ENCODE assay signal across 9 mouse cellular contexts in the genomic region with DNA sequence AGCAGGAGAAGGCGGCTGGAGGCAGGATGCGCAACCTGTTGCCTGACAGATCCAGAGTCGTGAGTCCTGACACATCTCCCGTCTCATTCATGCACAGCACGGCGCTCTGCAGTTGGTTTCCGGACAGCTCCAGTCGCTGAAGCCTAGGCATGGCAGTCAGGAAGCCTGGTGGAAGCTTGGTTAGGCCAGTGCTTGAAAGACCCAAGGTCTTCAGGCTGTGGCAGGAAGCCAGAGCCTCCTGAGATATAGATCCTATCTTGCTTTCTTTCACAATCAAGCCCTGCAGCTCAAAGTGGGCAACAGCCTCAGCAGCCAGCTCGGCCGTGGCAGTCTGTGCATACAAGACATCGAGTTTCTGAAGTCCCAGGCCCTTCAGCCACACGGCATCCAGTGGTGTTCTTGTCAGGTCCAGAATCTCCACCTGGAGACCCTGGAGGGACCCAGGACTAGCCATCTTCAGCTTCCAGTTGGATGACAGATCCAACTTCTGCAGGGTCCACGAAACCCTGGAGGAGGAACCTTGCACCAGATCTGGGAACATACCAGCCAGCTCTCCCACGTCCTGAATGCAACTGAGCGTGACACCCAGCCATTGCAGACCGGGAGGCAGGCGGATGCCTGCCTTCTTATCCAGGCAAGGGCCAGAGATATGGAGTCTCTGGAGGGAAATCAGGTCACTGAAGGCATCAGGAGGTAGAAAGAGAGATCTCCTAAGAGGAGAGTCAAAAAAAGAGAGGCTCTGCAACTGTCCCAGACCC. TPM values are rescaled to one million over a fixed set of nuclear protein-coding genes. Genes with fewer than 3 reads are reported as not detected.
DNase-seq lines count a peak whose midpoint lies in the region; ATAC-seq lines count a peak whose summit lies in the region.
"Had no signal": no experiment of that assay in that cellular context is flagged by ENCODE, and none has a peak within 500 bp of the region (broad histone marks: within the 10 kb centered on the region; RNA-seq: fewer than 3 reads in every experiment).

No protein-coding gene starts in this region.

- DNase-seq in adrenal gland, adult (ENCODE audit: inconsistent age in 2 of 2, low spot score in 1 of 2), result peak; percentile 46 to 68
- DNase-seq in adrenal gland, adult 2 months, result no peak
- peak; percentile 43 for DNase-seq in kidney, postnatal 14 days
- DNase-seq in thymus, postnatal 0 days (ENCODE audit: low spot score), result peak; percentile 58
- DNase-seq in gastrocnemius, adult 18-20 months (ENCODE audit: low spot score), result no peak
- no peak for DNase-seq in hindbrain, embryonic 11.5 days (ENCODE audit: low spot score)

- no peaks in the 10 kb centered on the region for H3K4me1 ChIP-seq in neural tube, embryonic 12.5 days
- H3K4me1 ChIP-seq in neural tube, embryonic 15.5 days, result peaks cover 5% of the 10 kb centered on the region; the same call in 1 of the 2 replicates
- H3K4me1 ChIP-seq in hindbrain, embryonic 11.5 days (replicated peaks; ENCODE audit: control insufficient read depth, insufficient read depth, low read length), result no peaks in the 10 kb centered on the region

- H3K9me3 ChIP-seq in neural tube, embryonic 12.5 days, result no peaks in the 10 kb centered on the region
- H3K9me3 ChIP-seq in neural tube, embryonic 15.5 days (replicated peaks), result no peaks in the 10 kb centered on the region
- no peaks in the 10 kb centered on the region for H3K9me3 ChIP-seq in hindbrain, embryonic 11.5 days (ENCODE audit: control insufficient read depth, low read length)

- 81% methylated on average over 17 of the region's 17 CpGs for WGBS in neural tube, embryonic 12.5 days
- 81% methylated on average over 17 of the region's 17 CpGs for WGBS in neural tube, embryonic 15.5 days
- WGBS in hindbrain, embryonic 11.5 days, result 78% methylated on average over 17 of the region's 17 CpGs

- no peak overlapping the region for H3K27ac ChIP-seq in neural tube, embryonic 12.5 days
- no peak overlapping the region for H3K27ac ChIP-seq in neural tube, embryonic 15.5 days (replicated peaks)
- H3K27ac ChIP-seq in hindbrain, embryonic 11.5 days (ENCODE audit: low read depth, low read length), result no peak overlapping the region
- H3K27ac ChIP-seq: macrophage had no signal

- peaks cover 5% of the 10 kb centered on the region; the same call in 1 of the 2 replicates for H3K27me3 ChIP-seq in neural tube, embryonic 12.5 days (replicated peaks)
- H3K27me3 ChIP-seq in neural tube, embryonic 15.5 days (replicated peaks), result no peaks in the 10 kb centered on the region
- H3K27me3 ChIP-seq in hindbrain, embryonic 11.5 days (ENCODE audit: control insufficient read depth, insufficient read depth, low read length), result no peaks in the 10 kb centered on the region

- no peak overlapping the region for H3K4me2 ChIP-seq in neural tube, embryonic 12.5 days (replicated peaks)
- H3K4me2 ChIP-seq in neural tube, embryonic 15.5 days, result no peak overlapping the region
- H3K4me2 ChIP-seq in hindbrain, embryonic 11.5 days (replicated peaks; ENCODE audit: low read depth, low read length), result no peak overlapping the region

- H3K36me3 ChIP-seq in neural tube, embryonic 12.5 days, result no peaks in the 10 kb centered on the region
- no peaks in the 10 kb centered on the region for H3K36me3 ChIP-seq in neural tube, embryonic 15.5 days
- no peaks in the 10 kb centered on the region for H3K36me3 ChIP-seq in hindbrain, embryonic 11.5 days (ENCODE audit: control insufficient read depth, insufficient read depth, low read length)

- ATAC-seq in neural tube, embryonic 12.5 days (ENCODE audit: low FRiP score, low read depth), result no peak
- ATAC-seq in neural tube, embryonic 15.5 days (ENCODE audit: low FRiP score), result no peak
- no peak for ATAC-seq in hindbrain, embryonic 11.5 days (ENCODE audit: low FRiP score)

- no peak overlapping the region for H3K4me3 ChIP-seq in neural tube, embryonic 12.5 days
- no peak overlapping the region for H3K4me3 ChIP-seq in neural tube, embryonic 15.5 days (replicated peaks)
- H3K4me3 ChIP-seq in hindbrain, embryonic 11.5 days (ENCODE audit: low read depth, low read length), result no peak overlapping the region

- peak overlapping the region; percentile 3; the same call in 1 of the 2 replicates for H3K9ac ChIP-seq in neural tube, embryonic 12.5 days
- no peak overlapping the region for H3K9ac ChIP-seq in neural tube, embryonic 15.5 days (replicated peaks)
- H3K9ac ChIP-seq in hindbrain, embryonic 11.5 days (ENCODE audit: low read depth, low read length), result no peak overlapping the region

RNA-seq across cellular contexts. Expression of gene Tlr12, which starts 0.9 kb away (rescaled TPM):
- 1 to 10 TPM in 1 of 2 experiments, under 1 TPM in 1; 0.46 to 1.0 TPM for total RNA-seq in adrenal gland, adult 2 months (2021)
- 0.97 and 1.5 TPM in 2 replicates for polyA plus RNA-seq in adrenal gland, adult 2 months (2012; rRNA removed)
- polyA plus RNA-seq in neural tube, embryonic 12.5 days (2016; fragmentation: Nextera tagmentation; extraction: Ambion mirVana), result 1.00 and 1.4 TPM in 2 replicates
- polyA plus RNA-seq in neural tube, embryonic 15.5 days (2015; fragmentation: Nextera tagmentation; extraction: Ambion mirVana), result 2.0 and 3.0 TPM in 2 replicates
- 11.0 and 13.9 TPM in 2 replicates for polyA plus RNA-seq in thymus, postnatal 0 days (2015; fragmentation: Nextera tagmentation; extraction: Ambion mirVana)
- not detected for total RNA-seq in gastrocnemius, adult 18-20 months (2021)
- 0.13 and 0.20 TPM in 2 replicates for polyA plus RNA-seq in hindbrain, embryonic 11.5 days (2014; fragmentation: Nextera tagmentation; extraction: Ambion mirVana)

RNA-seq across cellular contexts. Expression of gene Zscan20, which starts 7.6 kb away (rescaled TPM):
- 1 to 10 TPM; 3.9 to 5.1 TPM for total RNA-seq in adrenal gland, adult 2 months (2021)
- 1.4 and 1.6 TPM in 2 replicates for polyA plus RNA-seq in adrenal gland, adult 2 months (2012; rRNA removed)
- polyA plus RNA-seq in neural tube, embryonic 12.5 days (2016; fragmentation: Nextera tagmentation; extraction: Ambion mirVana), result 7.1 and 8.1 TPM in 2 replicates
- 4.3 and 4.5 TPM in 2 replicates for polyA plus RNA-seq in neural tube, embryonic 15.5 days (2015; fragmentation: Nextera tagmentation; extraction: Ambion mirVana)
- polyA plus RNA-seq in thymus, postnatal 0 days (2015; fragmentation: Nextera tagmentation; extraction: Ambion mirVana), result 3.1 and 3.6 TPM in 2 replicates
- 1 to 10 TPM; 2.2 to 3.4 TPM for total RNA-seq in gastrocnemius, adult 18-20 months (2021)
- polyA plus RNA-seq in hindbrain, embryonic 11.5 days (2014; fragmentation: Nextera tagmentation; extraction: Ambion mirVana), result 4.3 and 4.4 TPM in 2 replicates

RNA-seq across cellular contexts. Expression of gene Phc2, which starts 37.0 kb away (rescaled TPM):
- total RNA-seq in adrenal gland, adult 2 months (2021), result 10 to 100 TPM; 72.6 to 91.6 TPM
- polyA plus RNA-seq in adrenal gland, adult 2 months (2012; rRNA removed), result 84.0 and 89.4 TPM in 2 replicates
- polyA plus RNA-seq in neural tube, embryonic 12.5 days (2016; fragmentation: Nextera tagmentation; extraction: Ambion mirVana), result 163 and 167 TPM in 2 replicates
- 47.6 and 54.5 TPM in 2 replicates for polyA plus RNA-seq in neural tube, embryonic 15.5 days (2015; fragmentation: Nextera tagmentation; extraction: Ambion mirVana)
- polyA plus RNA-seq in thymus, postnatal 0 days (2015; fragmentation: Nextera tagmentation; extraction: Ambion mirVana), result 42.9 and 44.9 TPM in 2 replicates
- total RNA-seq in gastrocnemius, adult 18-20 months (2021), result 10 to 100 TPM; 17.6 to 22.9 TPM
- polyA plus RNA-seq in hindbrain, embryonic 11.5 days (2014; fragmentation: Nextera tagmentation; extraction: Ambion mirVana), result 46.8 and 92.2 TPM in 2 replicates

Comparison
In these comparisons a context has a peak if more than half of its experiments do, and no peak if none do; other contexts are left out.
1. DNase-seq: peak in adrenal gland, adult (2 of 2), kidney, postnatal 14 days (single experiment) and thymus, postnatal 0 days (single experiment); none in adrenal gland, adult 2 months (single experiment), gastrocnemius, adult 18-20 months (single experiment) and hindbrain, embryonic 11.5 days (single experiment).